Mouse (Mus musculus) embryonic stem cell, embryonic (primary cell): ENCODE data around the gene Edem3.
"Not testable (repeated sequence)": the region's sequence is repeated elsewhere in the genome, so short reads cannot be mapped to it uniquely, and the experiment has no call there.

ENCODE experiments used
- CTCF ChIA-PET, 4 experiments: fragments of 300-600 bp in 2 of 4; fragments of 350-600 bp in 2 of 4; sonication (Branson Sonifier 250); formaldehyde crosslinking; loops; one replicate each; lab custom pipeline; 2022; ENCODE audit warnings: inconsistent platforms in 2 of 4; lab: Charles Lee
- POLR2A ChIA-PET, 4 experiments: fragments of 300-600 bp in 2 of 4; fragments of 350-600 bp in 2 of 4; sonication (Branson Sonifier 250); formaldehyde crosslinking; loops; one replicate each; lab custom pipeline; 2022; ENCODE audit warnings: antibody characterized with exemption in 4 of 4, inconsistent platforms in 1 of 4; lab: Charles Lee

Gene Edem3

DNA sequence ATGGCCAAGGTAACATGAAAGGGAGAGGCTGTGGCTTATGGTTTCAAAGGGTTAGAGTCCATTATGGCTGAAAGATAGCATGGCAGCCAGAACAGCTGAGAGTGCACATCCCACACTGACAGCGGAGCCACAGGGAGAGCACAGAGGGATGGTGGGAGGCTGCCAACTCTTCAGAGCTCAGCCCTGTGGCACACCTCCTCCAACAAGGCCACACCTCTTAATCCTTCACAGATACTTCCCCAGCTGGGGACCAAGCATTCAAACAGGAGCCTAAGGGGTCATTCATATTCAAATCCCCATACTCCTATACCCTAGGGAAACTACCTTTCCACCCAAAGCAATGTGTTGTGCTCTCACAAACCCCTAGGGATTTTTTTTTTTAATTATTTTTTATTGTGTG is 23.4 kb downstream of the Edem3 start:
- POLR2A ChIA-PET: no interaction called here
- CTCF ChIA-PET: interaction anchor here in 1 of 4 experiments (1.0 kb wide), 1 partner anchor 742 kb away, joined by 3 read pairs; no protein-coding TSS in a partner anchor

DNA sequence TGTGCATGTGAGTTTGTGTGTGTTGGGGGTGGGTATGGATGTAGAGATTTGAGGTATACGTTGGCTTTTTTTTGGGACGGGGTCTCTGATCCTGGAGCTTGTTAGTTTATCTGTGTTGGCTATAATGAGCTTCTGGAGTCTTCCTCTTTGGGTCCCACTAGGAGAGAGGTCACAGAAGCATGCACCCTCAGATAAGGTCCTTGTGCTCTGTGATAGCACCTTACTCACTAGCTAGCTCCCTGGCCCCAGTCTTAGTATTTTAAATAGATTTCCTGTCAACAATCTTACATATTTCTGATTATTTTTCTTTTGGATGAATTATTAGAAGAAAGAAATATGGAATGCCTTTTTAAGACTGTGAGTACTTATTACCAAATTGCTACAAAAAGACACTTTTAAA is 24.1 kb downstream of the Edem3 start:
- POLR2A ChIA-PET: interaction anchor here in 1 of 4 experiments (0.7 kb wide), 1 partner anchor 669 kb away, joined by 5 read pairs; no protein-coding TSS in a partner anchor
- CTCF ChIA-PET: no interaction called here

DNA sequence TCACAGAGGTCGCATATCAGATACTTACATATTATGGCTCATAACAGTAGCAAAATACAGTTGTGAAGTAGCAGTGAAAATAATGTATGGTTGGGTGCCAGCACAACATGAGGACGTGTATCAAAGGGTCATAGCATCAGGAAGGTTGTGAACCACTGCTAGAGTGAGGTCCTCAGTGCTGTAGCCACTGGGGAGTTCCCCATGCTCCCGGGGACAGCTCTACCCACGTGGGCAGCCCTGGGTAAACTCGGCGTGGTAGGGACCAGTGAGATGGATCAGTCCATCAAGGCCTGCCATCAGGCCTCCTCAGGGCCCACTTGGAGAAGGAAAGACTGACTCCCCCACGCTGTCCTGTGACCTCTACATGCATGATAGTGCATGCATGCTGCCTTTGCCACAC is 26.3 kb downstream of the Edem3 start:
- ChIA-PET POLR2A (no interaction called here), CTCF (no interaction called here)

DNA sequence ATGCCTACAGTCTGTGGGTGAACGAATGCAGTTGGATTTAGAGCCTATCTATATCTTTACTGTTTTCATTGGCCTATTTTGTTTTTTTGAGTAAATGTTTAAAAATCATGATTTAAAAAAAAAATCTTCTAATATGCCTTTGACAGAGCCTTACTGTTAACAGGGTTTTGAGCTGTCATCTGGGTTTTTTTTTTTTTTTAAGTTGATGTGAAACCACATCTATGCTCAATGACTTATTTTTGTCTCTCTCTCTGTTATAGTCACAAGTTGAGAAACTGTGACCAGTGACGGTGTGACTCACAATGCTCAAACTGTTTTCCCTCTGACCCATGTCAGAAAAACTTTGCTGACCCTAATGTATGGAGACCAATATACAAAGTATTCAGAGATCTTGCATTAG is 28.2 kb downstream of the Edem3 start:
- CTCF ChIA-PET: no interaction called here
- POLR2A ChIA-PET: interaction anchor here in 2 of 4 experiments (0.6 to 0.9 kb wide), 3 partner anchors 26 to 595 kb away, joined by 3 to 5 read pairs (median 3); no protein-coding TSS in a partner anchor

DNA sequence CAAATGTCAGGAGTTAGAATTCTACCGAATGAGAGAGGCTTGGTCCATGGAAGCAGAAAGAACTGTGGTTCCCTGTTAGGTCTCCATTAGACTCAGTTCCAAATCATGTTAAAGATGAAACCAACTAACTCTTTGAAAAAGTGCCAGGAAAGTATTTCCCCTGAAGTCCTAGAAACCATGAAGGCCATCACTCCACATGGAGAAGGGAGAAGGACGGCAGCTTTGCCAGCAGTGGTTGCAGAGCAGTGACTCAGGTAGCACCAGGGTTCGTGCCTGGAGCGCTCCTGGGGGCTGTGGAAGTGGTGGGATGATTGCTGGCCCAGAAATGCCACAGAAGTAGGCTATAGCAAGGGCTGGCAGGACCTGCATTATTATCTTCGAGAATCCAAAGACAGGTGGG is 31.2 kb downstream of the Edem3 start:
- CTCF ChIA-PET: no interaction called here

DNA sequence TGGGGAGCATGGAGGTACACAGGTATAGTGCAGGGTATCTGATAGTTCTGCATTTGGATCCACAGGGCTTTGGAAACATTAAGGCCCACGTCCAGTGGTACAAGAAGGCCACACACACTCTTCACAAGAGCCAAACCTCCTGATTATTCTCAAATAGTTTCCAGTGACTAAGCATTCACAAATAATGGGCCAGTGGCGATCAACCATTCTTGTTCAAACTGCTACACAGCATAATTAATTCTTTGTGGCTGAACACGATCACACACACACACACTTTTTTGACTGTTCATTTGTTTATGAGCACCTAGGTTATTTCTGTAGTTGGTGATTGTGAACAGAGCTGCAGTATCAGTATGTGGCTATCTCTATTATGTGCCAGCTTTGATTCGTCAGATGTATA is 34.0 kb downstream of the Edem3 start:
- POLR2A ChIA-PET: no interaction called here
- CTCF ChIA-PET: interaction anchor here in 1 of 4 experiments (0.8 kb wide), 1 partner anchor 525 kb away, joined by 3 read pairs; no protein-coding TSS in a partner anchor

More for the DNA sequence above, 31.2 kb downstream of the Edem3 start:
- POLR2A ChIA-PET: no interaction called here

DNA sequence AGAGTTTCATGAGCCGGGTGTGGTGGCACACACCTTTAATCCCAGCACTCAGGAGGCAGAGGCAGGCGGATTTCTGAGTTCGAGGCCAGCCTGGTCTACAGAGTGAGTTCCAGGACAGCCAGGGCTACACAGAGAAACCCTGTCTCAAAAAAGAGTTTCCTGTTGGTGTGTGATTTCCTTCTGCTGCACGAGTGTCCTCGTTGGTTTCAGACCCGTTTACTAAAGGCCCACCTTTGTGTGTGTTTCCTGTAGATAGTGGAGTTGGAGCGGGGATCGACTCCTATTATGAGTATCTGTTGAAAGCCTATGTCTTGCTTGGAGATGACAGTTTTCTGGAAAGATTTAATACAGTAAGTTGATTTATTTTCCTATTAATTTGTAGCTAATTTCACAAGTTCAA is 36.9 kb downstream of the Edem3 start:
- CTCF ChIA-PET: not testable (repeated sequence)

DNA sequence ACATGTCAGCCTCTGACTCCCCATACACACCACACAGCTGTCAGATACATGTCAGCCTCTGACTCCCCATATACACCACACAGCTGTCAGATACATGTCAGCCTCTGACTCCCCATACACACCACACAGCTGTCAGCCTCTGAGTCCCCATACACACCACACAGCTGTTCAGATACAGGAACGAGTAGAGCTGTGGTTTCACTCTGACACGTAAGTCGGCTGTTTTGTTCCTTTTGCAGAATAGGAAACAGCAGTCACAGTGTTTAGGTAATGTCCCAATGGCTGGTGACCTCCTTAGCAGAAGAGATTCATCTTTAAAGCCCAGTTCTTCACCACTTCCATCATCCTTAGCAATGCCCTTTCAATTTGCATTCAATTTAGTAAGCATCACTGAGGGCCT is 47.6 kb downstream of the Edem3 start:
- POLR2A ChIA-PET: interaction anchor here in 1 of 4 experiments (1.3 kb wide), 1 partner anchor 13 kb away, joined by 3 read pairs; no protein-coding TSS in a partner anchor
- CTCF ChIA-PET: not testable (repeated sequence)

More for the DNA sequence above, 36.9 kb downstream of the Edem3 start:
- POLR2A ChIA-PET: not testable (repeated sequence)

DNA sequence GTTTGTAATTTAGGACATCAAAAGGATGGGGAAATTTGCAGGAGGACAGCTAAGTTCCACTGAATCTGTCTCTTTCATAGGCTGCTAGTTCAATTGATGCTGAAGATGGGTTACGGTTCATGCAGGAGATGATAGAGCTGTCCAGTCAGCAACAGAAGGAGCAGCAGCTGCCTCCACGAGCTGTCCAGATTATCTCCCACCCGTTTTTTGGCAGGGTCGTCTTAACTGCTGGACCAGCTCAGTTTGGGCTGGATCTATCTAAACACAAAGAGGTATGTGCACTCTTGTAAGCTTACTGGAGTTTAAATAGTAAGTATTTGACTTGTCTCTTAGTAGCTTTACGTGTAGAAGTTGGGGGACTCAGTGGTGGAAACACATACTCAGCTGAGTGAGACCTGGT is 52.1 kb downstream of the Edem3 start:
- CTCF ChIA-PET: no interaction called here
- POLR2A ChIA-PET: interaction anchor here in 1 of 4 experiments (0.6 to 2.0 kb wide), 4 partner anchors 14 to 281 kb away, joined by 3 to 5 read pairs (median 4); no protein-coding TSS in a partner anchor

DNA sequence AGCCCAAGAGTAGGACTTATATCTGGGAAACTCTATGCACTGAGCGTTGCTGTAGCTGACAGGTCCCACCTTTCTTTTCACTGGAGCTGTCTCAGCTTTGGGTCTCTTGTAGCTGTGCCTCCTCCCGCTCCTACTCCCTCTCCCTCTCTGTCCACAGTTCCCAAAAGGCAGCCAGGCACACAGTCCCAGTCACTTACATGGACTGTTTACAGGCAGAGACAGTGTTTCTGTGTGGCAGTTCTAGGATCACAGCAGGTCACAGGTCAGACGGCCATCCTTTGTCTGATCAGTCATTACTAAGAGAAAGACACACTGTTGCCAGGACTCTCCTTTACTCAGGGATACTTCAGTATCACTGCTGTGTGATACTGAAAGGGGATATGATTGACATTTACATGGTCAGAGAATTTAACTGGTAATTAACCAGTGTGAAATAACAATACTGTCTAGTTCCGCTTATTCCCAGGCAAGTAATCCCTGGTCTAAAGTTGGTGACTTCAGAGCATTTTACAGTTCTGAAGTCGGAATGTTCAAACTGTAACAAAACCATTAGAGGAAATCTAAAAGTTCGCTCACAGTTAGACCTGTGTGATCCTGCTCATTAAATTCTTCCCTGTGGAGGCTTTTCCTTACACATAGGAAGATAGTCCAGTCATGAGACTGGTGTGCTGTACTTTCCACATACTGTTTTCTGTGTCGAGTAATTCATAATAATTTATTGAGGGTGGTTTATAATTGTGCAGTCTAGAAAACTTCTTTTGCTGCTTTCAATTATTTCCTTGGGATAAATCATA is 55.7 kb downstream of the Edem3 start:
- CTCF ChIA-PET: no interaction called here

DNA sequence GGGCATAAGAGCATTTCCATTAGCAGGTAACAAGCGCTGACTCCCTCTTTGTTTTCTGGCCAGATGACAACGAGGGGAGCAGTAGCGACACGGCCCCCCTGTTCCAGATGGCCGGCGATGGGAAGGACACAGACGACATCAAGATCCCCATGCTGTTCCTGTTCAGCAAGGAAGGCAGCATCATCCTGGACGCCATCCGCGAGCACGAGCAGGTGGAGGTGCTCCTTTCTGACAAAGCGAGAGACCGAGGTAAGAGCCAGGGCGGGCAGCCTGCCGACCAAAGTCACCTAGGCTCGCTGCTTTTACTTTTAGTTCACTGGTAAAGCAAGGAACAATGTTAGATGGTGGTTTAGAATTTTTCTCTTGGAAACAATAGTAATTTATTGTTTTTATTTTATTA is 56.3 kb downstream of the Edem3 start:
- ChIA-PET POLR2A (no interaction called here), CTCF (no interaction called here)

More for the DNA sequence above, 55.7 kb downstream of the Edem3 start:
- POLR2A ChIA-PET: no interaction called here

DNA sequence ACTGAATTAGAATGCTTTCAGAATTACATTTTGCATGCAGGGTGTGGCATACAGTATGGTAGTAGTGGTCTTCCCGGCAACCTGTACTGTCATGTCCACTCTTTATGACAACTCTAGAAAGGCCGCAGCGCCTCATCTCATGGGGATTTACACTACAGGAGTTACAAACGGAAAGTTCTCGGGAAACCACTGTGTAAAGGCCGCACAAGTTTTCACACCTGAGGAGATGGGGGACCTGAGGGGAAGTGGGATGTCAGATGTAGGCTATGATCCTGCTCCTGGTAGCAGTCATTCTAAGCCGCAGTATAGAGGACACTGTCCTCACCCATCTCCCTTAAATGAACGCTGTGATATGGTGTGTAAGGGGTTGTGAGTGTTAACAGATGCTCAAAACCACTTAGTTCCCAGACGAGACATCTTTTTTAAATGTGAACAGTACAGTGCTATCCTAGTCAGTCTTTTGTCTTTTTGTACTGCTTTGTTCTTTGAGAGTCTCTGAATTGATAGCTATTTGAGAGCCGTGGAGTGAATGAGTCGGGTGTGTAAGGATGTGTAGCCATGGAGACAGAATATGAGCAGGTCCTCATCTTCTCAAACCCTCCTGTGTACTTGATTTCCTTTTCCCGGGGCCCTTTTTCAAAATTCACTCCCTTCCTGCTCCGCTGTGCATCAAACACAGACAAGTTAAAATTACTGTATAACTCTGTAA is 57.0 kb downstream of the Edem3 start:
- POLR2A ChIA-PET: no interaction called here
- CTCF ChIA-PET: interaction anchor here in 1 of 4 experiments (1.0 kb wide), 1 partner anchor 445 kb away, joined by 3 read pairs; no protein-coding TSS in a partner anchor

DNA sequence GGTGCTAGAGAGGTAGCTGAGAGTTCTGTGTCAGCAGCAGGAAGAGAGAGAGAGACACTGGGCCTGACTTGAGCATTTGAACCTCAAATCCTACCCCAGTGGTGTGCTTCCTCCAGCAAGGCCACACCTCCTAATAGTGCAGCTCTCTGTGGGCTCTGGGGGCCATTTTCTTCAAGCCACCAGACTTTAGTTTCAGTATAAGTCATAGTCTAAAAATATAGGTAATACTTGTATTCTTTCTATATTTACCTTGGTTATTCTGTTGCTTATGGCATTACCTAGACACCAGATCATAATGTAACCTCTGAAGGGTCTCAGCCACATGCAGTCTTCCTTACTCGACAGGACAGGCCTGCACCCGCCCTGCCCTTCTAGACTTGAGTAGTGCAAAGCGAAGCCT is 60.9 kb downstream of the Edem3 start:
- POLR2A ChIA-PET: interaction anchor here in 1 of 4 experiments (0.9 to 1.4 kb wide), 2 partner anchors 13 to 61 kb away, joined by 3 read pairs; partner anchors contain the start of gene Edem3

DNA sequence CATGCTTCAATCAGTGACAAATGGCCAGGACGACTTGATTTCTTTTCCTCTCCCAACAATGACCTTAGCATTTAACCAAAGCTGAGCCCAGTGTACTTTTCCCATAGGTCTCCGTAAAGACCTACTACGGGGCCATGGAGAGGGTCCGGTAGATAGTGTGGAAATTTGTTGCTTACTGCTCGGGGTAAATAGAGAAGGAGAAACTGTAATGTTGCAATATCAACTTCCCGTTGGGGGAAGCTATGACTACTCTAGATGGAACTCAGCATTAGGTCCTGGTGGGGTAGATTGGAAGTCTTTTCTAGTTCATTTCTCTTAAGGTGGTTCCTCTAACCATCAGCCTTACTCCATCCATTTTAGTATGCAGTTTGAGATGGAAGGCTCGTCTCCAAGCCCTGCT is 64.0 kb downstream of the Edem3 start:
- ChIA-PET POLR2A (no interaction called here), CTCF (interaction anchor here (0.6 to 2.0 kb wide), 7 partner anchors 17 to 1858 kb away, joined by 3 to 8 read pairs (median 3); no protein-coding TSS in a partner anchor)

More for the DNA sequence above, 60.9 kb downstream of the Edem3 start:
- CTCF ChIA-PET: interaction anchor here in 2 of 4 experiments (0.8 to 1.2 kb wide), 3 partner anchors 45 to 475 kb away, joined by 3 to 4 read pairs (median 3); no protein-coding TSS in a partner anchor

DNA sequence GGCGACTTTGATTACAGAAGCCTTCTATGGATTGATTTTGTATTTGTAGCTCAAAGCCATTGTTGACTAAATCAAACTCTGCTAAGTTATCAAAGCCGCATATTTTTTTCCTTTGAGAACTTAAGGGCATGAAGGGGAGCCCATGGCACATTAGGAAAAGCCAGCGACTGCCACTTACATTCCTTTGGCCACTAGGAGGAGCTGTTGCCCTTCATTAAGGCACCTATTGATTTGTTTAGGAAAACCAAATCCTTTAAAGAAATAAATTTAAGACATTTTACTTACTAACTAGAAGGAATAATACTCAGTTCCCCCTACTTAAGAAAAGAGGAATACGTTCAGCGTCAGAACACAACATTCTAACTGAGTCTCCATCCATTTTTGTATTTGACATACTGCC is 65.3 kb downstream of the Edem3 start:
- POLR2A ChIA-PET: no interaction called here
- CTCF ChIA-PET: interaction anchor here in 3 of 4 experiments (0.6 to 2.0 kb wide), 7 partner anchors 27 to 471 kb away, joined by 3 to 8 read pairs (median 5); no protein-coding TSS in a partner anchor

DNA sequence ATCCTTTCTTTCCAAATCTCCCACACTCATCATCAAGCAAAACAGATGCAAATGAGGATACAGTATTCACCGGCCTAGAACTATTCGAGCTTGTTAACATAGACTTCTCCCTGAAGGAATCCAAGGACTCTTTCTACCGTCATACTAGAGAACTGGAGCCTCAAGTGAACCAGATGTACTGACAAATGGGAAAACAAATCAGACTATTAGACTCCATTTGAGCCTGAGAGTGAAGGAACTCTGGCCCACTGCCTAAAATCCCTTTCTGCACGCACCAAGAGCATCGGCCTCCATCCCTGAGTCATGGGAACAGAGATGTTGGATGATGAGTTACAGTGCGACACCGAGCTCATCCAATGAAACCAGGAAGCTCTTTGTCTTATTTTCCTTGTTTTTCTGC is 69.9 kb downstream of the Edem3 start:
- POLR2A ChIA-PET: interaction anchor here in 1 of 4 experiments (0.6 kb wide), 1 partner anchor 31 kb away, joined by 3 read pairs; no protein-coding TSS in a partner anchor
- CTCF ChIA-PET: no interaction called here

DNA sequence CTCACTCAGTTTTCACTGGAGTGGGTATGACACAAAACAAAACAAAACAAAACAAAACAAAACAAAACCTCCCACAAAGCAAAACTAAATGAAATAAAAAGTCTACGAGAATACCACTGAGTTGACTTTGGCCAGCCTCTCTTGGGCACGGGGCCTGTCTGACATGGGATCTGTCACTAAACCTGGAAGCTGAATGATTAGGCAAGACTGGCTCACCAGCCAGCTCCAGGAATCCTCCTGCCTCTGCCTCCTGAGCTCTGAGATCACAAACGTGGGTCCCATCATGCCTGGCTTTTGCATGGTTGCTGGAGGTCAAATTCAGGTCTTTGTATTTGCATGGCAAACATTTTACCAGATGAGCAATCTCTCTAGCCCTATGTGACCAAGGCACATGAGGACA is 76.6 kb downstream of the Edem3 start:
- CTCF ChIA-PET: no interaction called here
- POLR2A ChIA-PET: interaction anchor here in 1 of 4 experiments (1.1 kb wide), 1 partner anchor 448 kb away, joined by 3 read pairs; no protein-coding TSS in a partner anchor

DNA sequence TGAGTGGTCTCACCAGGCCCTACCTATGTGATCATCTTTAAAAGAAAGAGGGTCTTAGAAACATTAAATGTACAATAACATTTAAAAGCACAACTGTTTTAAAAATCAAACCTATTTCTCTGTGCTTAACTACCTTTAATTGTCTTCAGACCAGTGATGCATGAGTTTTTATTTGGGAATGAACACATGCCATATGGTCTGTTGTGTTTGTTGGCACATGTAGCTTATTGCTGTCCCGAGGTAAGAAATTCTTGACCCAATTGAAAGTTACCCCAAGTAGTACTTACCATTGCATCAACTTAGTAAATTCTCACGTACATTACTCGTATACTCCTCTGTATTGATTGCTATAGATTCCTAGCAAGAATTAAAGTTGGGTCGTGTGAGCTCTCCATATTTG is 80.1 kb downstream of the Edem3 start:
- ChIA-PET POLR2A (no interaction called here), CTCF (interaction anchor here in 1 of 4 experiments (1.2 kb wide), 1 partner anchor 26 kb away, joined by 3 read pairs; no protein-coding TSS in a partner anchor)

DNA sequence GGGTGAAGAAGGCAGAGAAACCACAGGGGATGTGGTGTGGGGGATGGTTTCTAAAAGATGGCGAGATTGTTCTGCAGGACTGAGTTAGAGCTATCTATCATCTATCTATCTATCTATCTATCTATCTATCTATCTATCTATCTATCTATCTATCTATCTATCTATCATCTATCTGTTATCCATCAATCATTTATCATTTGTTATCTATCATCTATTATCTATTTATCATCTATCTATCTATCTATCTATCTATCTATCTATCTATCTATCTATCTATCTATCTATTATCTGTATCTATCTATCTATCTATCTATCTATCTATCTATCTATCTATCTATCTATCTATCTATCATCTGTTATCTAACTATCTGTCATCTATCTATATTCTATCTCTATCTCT is 85.2 kb downstream of the Edem3 start:
- POLR2A ChIA-PET: interaction anchor here in 2 of 4 experiments (0.7 to 0.9 kb wide), 2 partner anchors 10 to 244 kb away, joined by 3 read pairs; no protein-coding TSS in a partner anchor
- CTCF ChIA-PET: not testable (repeated sequence)
